Mouse (Mus musculus): ENCODE measurements around the gene 4930469K13Rik. TPM values are rescaled to one million over a fixed set of nuclear protein-coding genes. Genes with fewer than 3 reads are reported as not detected.

The 4930469K13Rik gene
- polyA plus RNA-seq, 1 experiment from 2014 or later = 20.7 TPM

DNA sequence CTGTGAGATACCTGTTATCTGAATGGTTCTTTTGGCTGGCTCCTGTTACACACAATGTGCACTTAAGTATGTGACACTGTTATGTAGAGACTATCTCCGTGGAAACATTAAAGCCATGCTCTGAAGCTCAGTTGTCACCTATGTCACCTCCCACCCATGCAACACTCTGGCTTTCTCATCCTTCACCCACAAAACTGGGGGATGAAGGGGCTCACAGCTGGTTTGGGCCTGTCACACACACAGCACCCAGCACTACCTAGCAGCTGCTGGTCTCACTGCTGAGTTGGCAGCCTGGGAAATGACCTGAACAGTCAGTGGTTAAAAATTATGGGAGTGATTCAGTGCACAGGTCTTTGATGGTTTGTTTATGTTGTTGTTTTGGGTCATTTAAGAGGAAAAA is 48.3 kb downstream of the 4930469K13Rik start:
- ATAC-seq (ENCODE audit: low FRiP score) = no peak
- no peaks in the 10 kb centered on the region for H3K9me3 ChIP-seq
- no peak overlapping the region for H3K27ac ChIP-seq

GRCm38 (mm10) chr11:34049125-34049379 is 49.3 kb downstream of the 4930469K13Rik start:
- no peaks in the 10 kb centered on the region for H3K9me3 ChIP-seq
- no peak overlapping the region for H3K9ac ChIP-seq
- no peaks in the 10 kb centered on the region for H3K4me1 ChIP-seq (replicated peaks)
- no peak overlapping the region for H3K27ac ChIP-seq
- H3K4me2 ChIP-seq = no peak overlapping the region
- WGBS = 95% methylated on average over 1 of the region's 1 CpGs
- H3K4me3 ChIP-seq = no peak overlapping the region
- no peak for ATAC-seq (ENCODE audit: low FRiP score)
- H3K27me3 ChIP-seq = no peaks in the 10 kb centered on the region
- no peaks in the 10 kb centered on the region for H3K36me3 ChIP-seq

More for the DNA sequence above, 48.3 kb downstream of the 4930469K13Rik start:
- H3K4me2 ChIP-seq = no peak overlapping the region
- no peaks in the 10 kb centered on the region for H3K27me3 ChIP-seq
- H3K4me1 ChIP-seq (replicated peaks) = no peaks in the 10 kb centered on the region
- 90% methylated on average over 1 of the region's 1 CpGs for WGBS
- no peaks in the 10 kb centered on the region for H3K36me3 ChIP-seq
- H3K9ac ChIP-seq = no peak overlapping the region
- no peak overlapping the region for H3K4me3 ChIP-seq

DNA sequence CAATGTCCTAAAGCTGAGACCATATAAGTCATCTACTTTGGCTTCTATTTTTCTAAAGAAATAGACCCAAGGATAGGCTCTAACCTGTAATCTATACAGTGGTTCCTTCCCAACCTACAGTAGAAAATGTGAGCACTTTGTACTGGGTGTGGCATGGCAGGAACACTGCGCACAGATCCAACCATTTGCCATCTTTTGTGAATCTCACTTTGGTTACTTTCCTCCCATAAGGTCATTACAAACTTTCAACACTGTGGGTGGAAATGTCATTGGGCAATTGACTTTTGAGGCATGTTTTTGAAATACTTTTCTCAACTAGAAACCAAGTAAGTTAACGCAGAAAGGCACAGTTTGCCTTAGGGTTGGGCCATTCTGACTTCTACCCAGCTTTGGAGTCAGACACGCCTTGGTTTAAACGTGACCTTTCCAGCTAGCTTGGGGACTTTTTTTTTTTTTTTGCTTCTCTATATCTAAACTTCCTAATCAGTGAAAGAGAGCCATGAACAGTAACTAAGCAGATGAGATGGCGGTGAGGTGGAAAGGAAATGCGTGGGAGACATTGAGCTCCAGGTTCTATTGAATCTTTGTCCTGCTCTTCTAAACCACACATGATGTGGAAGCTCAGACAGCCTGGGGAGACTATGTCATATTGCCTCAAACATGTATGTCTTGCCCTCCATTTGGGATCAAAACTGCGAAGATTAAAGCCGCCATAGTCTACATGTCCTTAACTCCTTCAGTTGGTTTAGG is 49.8 kb downstream of the 4930469K13Rik start:
- no peak overlapping the region for H3K9ac ChIP-seq

GRCm38 (mm10) chr11:34047542-34047937 is 50.8 kb downstream of the 4930469K13Rik start:
- ATAC-seq (ENCODE audit: low FRiP score) = no peak
- Histone ChIP-seq H3K9me3 (no peaks in the 10 kb centered on the region), H3K27me3 (no peaks in the 10 kb centered on the region), H3K9ac (no peak overlapping the region), H3K36me3 (no peaks in the 10 kb centered on the region), H3K27ac (no peak overlapping the region), H3K4me2 (no peak overlapping the region), H3K4me3 (no peak overlapping the region), H3K4me1 (replicated peaks) (no peaks in the 10 kb centered on the region)
- 89% methylated on average over 5 of the region's 5 CpGs for WGBS

More for the DNA sequence above, 49.8 kb downstream of the 4930469K13Rik start:
- H3K27ac ChIP-seq = no peak overlapping the region
- H3K4me1 ChIP-seq (replicated peaks) = no peaks in the 10 kb centered on the region
- H3K27me3 ChIP-seq = no peaks in the 10 kb centered on the region
- no peaks in the 10 kb centered on the region for H3K36me3 ChIP-seq
- 94% methylated on average over 8 of the region's 8 CpGs for WGBS
- no peaks in the 10 kb centered on the region for H3K9me3 ChIP-seq
- no peak overlapping the region for H3K4me3 ChIP-seq
- ATAC-seq (ENCODE audit: low FRiP score) = no peak
- no peak overlapping the region for H3K4me2 ChIP-seq

- WGBS = 90% methylated on average over 6 of the region's 6 CpGs
- Histone ChIP-seq H3K4me2 (no peak within 1 kb of the TSS), H3K27ac (no peak within 1 kb of the TSS), H3K36me3 (no peaks in the 10 kb centered on the region), H3K9ac (no peak within 1 kb of the TSS), H3K4me1 (replicated peaks) (no peaks in the 10 kb centered on the region), H3K4me3 (no peak within 1 kb of the TSS), H3K27me3 (no peaks in the 10 kb centered on the region), H3K9me3 (no peaks in the 10 kb centered on the region)
- ATAC-seq (ENCODE audit: low FRiP score) = no peak
Measured at GRCm38 (mm10) chr11:34046767-34047541, 51.4 kb downstream of the 4930469K13Rik start, which contains the start of gene Lcp2. TSS of gene Lcp2 (plus strand) at chr11:34046920.

DNA sequence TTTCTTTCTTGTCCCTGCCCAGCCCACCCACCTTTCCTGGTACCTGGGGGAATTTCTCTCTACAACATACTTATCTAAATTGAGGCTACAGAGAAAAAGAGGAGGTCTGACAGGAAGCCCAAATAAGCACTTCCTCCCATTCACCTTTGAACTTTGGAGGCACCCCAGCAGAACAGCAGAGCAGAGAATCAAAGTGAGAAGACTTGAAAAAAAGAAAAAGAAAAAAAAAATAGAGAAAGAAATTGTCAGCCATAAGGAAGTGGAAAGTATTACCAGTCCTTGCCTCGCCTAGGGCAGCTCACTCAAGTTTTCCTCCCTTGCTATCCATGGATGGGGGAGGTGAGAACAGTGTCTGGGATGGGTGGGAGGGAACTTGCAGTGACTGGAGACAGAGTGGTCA is 55.5 kb downstream of the 4930469K13Rik start:
- 80% methylated on average over 1 of the region's 1 CpGs for WGBS
- Histone ChIP-seq H3K36me3 (no peaks in the 10 kb centered on the region), H3K9ac (no peak overlapping the region), H3K4me1 (replicated peaks) (no peaks in the 10 kb centered on the region), H3K4me3 (no peak overlapping the region), H3K4me2 (no peak overlapping the region), H3K27me3 (no peaks in the 10 kb centered on the region), H3K9me3 (no peaks in the 10 kb centered on the region), H3K27ac (no peak overlapping the region)
- ATAC-seq (ENCODE audit: low FRiP score) = no peak

DNA sequence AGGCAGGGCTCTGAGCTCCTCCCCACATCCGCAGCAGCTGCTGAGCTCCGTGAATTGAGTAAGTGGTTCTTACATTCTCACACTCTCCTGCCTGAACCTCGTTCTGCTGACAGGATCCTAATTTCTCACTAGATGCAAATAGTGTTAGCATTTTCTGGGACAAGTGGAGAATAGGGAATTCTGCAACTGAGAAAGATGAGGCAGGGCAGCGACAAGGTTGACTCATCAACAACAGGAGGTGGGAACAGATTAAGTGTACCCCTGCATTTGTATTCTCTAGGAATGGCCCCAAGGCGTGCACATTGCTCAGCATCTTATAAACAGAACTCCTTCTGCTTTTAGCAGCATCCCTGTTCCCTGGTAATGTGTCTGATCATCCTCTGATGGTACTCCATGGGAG is 58.3 kb downstream of the 4930469K13Rik start:
- Histone ChIP-seq H3K9ac (no peak overlapping the region), H3K27me3 (no peaks in the 10 kb centered on the region), H3K36me3 (no peaks in the 10 kb centered on the region), H3K9me3 (no peaks in the 10 kb centered on the region), H3K27ac (no peak overlapping the region), H3K4me3 (no peak overlapping the region), H3K4me1 (replicated peaks) (no peaks in the 10 kb centered on the region), H3K4me2 (no peak overlapping the region)
- 83% methylated on average over 5 of the region's 5 CpGs for WGBS
- no peak for ATAC-seq (ENCODE audit: low FRiP score)

DNA sequence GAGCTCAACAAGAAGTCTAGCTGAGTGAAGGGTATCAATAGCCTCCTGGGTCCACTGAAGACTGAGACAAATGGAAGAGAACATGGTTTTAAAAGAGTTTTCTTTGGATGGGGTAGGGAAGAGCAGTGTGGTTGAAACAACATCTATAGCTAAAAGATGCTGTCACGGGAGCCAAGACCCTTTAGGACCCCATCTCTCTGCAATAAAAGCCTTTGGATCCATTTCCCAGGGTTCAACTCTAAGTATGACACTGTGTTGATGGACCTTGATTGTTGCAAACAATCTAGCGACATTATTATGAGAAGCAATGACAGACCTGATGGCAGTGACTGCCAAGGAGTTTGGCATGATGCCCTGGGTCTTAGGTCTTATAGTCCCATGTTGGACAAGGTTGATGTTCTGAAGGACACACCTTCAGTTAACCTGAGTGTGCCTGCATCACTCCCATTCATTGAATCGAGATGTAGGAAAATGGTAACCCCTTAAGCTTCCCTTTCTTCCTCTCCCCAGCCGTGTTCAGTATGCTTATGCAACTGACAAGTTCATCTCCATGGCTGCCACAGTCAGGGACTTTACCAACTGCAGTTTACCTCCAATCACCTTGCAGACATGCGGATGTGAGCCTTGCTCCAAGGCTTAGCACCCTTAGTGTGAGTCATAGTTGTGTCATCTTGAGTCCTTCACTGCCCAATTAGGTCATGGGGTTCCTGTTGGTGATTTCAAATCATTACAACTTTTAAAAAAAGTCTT is 62.3 kb downstream of the 4930469K13Rik start:
- Histone ChIP-seq H3K9ac (no peak overlapping the region), H3K9me3 (no peaks in the 10 kb centered on the region), H3K27ac (no peak overlapping the region), H3K4me3 (no peak overlapping the region), H3K4me2 (no peak overlapping the region), H3K36me3 (no peaks in the 10 kb centered on the region), H3K4me1 (replicated peaks) (no peaks in the 10 kb centered on the region), H3K27me3 (no peaks in the 10 kb centered on the region)
- ATAC-seq (ENCODE audit: low FRiP score) = no peak
- WGBS = 85% methylated on average over 5 of the region's 5 CpGs

DNA sequence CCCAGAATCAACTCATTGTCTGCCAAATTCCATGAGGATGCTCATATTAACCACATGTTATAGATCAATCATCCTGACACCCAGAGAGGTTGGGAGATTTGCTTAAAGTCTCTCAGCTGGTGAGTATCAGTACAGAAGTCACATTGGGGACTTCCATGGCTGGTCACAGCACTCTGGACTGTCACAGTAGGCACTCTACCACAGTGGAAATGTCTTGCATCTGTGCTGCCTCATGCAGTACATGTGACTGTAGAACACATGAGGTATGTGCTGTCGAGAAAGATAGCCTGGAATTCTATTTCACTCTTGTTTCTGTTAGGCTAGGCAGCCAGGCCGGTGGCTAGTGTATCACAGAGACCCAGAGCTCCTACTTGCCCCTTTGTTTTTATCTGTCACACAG is 63.6 kb downstream of the 4930469K13Rik start:
- no peaks in the 10 kb centered on the region for H3K27me3 ChIP-seq

DNA sequence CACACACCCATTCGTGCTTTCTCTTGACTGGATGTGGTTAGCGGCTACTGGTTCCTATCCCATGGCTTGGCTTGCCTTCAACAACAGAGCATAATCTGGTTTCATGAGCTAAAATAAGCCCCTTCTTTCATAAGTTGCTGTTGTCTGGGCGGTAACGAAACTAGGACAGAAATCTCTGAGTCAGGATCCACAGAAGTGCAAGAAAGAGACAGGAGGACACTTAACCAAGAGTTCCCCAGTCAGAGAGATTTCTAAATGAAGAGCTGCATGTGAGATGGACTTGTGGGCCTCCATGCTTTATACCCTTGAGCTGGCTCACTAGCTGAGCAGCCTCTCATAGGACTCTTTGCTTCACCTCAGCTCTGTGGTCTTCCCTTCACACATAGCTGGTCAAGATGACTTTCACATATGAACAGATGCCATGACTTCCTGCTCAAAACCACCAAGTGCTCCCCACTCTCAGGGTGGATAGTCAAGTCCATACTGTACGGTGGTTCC is 64.3 kb downstream of the 4930469K13Rik start:
- Histone ChIP-seq H3K4me3 (no peak overlapping the region), H3K27me3 (no peaks in the 10 kb centered on the region), H3K36me3 (no peaks in the 10 kb centered on the region), H3K4me2 (no peak overlapping the region), H3K9me3 (no peaks in the 10 kb centered on the region), H3K4me1 (replicated peaks) (no peaks in the 10 kb centered on the region), H3K9ac (no peak overlapping the region), H3K27ac (no peak overlapping the region)
- WGBS = 91% methylated on average over 5 of the region's 5 CpGs
- ATAC-seq (ENCODE audit: low FRiP score) = no peak

More for the DNA sequence above, 63.6 kb downstream of the 4930469K13Rik start:
- H3K9ac ChIP-seq = no peak overlapping the region
- no peaks in the 10 kb centered on the region for H3K9me3 ChIP-seq
- H3K36me3 ChIP-seq = no peaks in the 10 kb centered on the region
- no peak for ATAC-seq (ENCODE audit: low FRiP score)
- 84% methylated on average over 2 of the region's 2 CpGs for WGBS
- no peak overlapping the region for H3K4me2 ChIP-seq
- no peaks in the 10 kb centered on the region for H3K4me1 ChIP-seq (replicated peaks)
- H3K27ac ChIP-seq = no peak overlapping the region
- no peak overlapping the region for H3K4me3 ChIP-seq

DNA sequence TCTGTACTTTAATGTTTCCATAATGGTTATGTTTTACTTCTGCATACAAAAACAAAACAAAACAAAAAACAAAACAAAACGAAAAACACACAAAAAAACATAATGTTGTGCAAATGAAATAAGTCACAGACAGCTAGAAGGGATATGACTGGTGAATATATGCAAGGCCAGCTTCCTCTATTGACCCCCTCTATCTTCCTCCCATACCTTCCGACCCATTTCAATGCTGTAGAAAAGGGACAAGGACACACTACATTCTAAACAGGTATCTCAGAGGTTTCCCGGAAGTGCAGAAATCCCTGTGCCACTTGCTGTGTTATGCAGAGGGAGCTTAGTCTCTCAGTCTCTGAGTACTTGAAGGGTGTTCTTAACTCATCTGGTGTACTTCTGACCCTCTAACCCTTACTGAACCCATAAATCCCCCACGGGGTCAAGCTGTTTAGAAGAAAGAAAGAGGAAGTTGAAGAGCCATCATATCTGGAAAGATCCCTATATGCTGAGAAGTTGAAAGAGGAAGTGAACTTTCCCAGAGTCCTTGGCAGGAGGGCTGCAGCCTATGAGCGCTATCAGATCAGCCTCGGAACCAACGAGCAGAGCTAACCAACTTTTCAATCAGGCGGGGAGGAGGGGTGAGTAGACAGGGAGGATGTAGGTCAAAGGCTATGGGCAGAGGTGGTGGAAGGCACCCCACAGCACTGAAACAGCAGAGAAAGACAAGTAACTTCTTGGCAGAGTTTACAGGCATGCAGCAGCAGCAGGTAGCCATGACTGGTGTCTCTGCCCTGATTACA is 67.1 kb downstream of the 4930469K13Rik start:
- WGBS = 79% methylated on average over 8 of the region's 8 CpGs
- H3K9ac ChIP-seq = no peak overlapping the region

DNA sequence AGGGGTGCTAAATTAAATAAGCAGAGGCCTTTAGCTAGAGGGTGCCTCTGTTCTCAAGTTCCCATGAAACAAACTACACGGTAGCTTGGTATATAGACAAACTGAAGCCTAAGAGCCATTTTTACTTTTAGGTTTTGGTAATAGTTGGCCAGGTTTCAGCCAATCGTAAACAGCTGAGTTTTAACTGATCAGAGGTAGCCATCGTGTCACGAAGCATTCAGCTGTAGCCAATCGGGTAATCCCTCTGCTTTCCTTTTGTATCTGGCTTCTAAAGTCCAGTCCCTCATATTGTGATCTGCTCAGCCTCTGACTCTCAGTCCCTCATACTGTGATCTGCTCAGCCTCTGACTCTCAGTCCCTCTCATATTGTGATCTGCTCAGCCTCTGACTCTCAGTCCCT is 68.7 kb downstream of the 4930469K13Rik start:
- no peak for ATAC-seq (ENCODE audit: low FRiP score)
- Histone ChIP-seq H3K27ac (no peak overlapping the region), H3K9me3 (no peaks in the 10 kb centered on the region), H3K4me3 (no peak overlapping the region), H3K4me2 (no peak overlapping the region), H3K9ac (no peak overlapping the region), H3K36me3 (no peaks in the 10 kb centered on the region), H3K27me3 (no peaks in the 10 kb centered on the region), H3K4me1 (replicated peaks) (no peaks in the 10 kb centered on the region)
- WGBS = 65% methylated on average over 5 of the region's 5 CpGs

More for the DNA sequence above, 67.1 kb downstream of the 4930469K13Rik start:
- Histone ChIP-seq H3K4me3 (no peak overlapping the region), H3K4me1 (replicated peaks) (no peaks in the 10 kb centered on the region), H3K9me3 (no peaks in the 10 kb centered on the region), H3K4me2 (no peak overlapping the region), H3K36me3 (no peaks in the 10 kb centered on the region), H3K27me3 (no peaks in the 10 kb centered on the region), H3K27ac (no peak overlapping the region)
- ATAC-seq (ENCODE audit: low FRiP score) = no peak
